Mouse (Mus musculus) heart, adult 9 months (tissue): ENCODE measurements around the gene Smr2.
"Not testable (repeated sequence)": the region's sequence is repeated elsewhere in the genome, so short reads cannot be mapped to it uniquely, and the experiment has no call there.

ENCODE experiments used
- DNase-seq, 2 experiments: peaks; one replicate each; pipeline ENCODE4 v3.0.0; 2022; ENCODE audit warnings: low spot score in 2 of 2

The Smr2 gene

GRCm38 (mm10) chr5:88086256-88086655 is at the start of gene Smr2:
TSS of gene Smr2 (plus strand) at chr5:88086556.
- not testable (repeated sequence) for DNase-seq

GRCm38 (mm10) chr5:88111430-88111829 is 25.1 kb downstream of the Smr2 start, which contains the start of gene Gm11116:
TSS of gene Gm11116 (minus strand) at chr5:88111530.
- no peak for DNase-seq

- DNase-seq = no peak
Measured at GRCm38 (mm10) chr5:88153999-88154398, 67.6 kb downstream of the Smr2 start, which contains the start of gene Gm11115. TSS of gene Gm11115 (minus strand) at chr5:88154099.
